Mouse (Mus musculus) heart, postnatal 14 days (tissue): Measurements from ENCODE around the gene Rhbdd2. TPM values are rescaled to one million over a fixed set of nuclear protein-coding genes. Genes with fewer than 3 reads are reported as not detected.

Experiments
- DNase-seq, 2 experiments: peaks; one replicate each; pipeline ENCODE4 v3.0.0; 2021 to 2022
- intact Hi-C: fragments of 180-260 bp; cut with DNase I; formaldehyde crosslinking; loops from one replicate; pipeline ENCODE4 v1.15.1; 2025
- total RNA-seq, 2 experiments: library from RNA; stranded (reverse); gene quantifications; 2 replicates each; pipeline ENCODE4 v1.2.3; 2021

Gene Rhbdd2
- total RNA-seq, 2 experiments from 2014 or later: 13.8 to 16.9 TPM

DNA sequence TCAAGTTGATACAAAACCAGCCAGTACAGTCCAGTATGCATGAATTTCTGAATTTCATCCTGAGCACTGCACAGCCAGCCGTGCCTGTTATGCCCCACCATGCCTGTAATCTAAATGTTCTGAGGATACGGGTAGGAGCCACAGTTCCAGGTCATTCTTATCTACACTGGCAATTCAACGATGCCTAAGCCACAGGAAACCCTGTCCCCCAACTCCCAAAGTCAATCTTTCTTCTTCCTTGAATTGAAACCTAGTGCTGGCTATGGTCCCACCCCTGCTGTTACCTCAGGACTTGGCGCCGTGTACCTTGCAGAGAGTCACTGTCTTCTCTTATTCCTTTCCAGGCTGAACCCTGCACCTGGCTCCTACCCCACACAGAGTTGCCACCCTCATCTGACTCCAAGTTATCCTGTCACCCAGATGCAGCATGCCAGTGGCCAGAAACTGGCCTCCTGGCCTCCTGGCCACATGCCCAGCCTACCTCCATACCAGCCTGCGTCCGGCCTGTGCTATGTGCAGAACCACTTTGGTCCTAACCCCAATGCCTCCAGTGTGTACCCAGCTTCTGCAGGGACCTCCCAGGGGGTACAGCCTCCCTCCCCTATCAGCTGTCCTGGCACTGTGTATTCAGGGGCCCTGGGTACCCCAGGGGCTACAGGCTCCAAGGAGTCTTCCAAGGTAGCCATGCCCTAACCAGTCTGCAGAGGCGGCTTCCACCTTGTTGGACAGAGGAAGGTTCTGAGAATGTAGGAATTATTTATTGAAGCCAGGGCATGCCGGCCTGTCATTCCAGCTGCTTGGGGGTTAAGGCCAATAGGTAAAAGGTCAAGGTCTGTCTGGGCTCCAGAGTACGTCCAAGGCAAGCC lies 10.5 kb downstream of the Rhbdd2 start:
- intact Hi-C loops: no loop called here

DNA sequence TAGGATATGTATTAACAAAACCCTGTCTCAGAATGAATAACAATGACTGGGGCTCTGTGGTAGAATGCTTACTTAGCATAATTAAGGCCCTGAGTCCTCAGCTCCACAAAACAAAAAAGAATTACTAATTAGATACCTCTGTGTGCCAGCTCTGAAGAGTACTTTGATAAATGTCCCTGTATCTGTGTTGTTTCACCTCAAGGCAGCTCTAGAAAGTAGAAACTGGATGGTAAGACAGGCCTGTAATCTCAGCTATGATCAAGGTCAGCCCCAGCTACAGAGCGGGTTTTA lies 11.1 kb downstream of the Rhbdd2 start:
- intact Hi-C loops: no loop called here
- DNase-seq: no peak

More for the DNA sequence above, 10.5 kb downstream of the Rhbdd2 start:
- DNase-seq: no peak

DNA sequence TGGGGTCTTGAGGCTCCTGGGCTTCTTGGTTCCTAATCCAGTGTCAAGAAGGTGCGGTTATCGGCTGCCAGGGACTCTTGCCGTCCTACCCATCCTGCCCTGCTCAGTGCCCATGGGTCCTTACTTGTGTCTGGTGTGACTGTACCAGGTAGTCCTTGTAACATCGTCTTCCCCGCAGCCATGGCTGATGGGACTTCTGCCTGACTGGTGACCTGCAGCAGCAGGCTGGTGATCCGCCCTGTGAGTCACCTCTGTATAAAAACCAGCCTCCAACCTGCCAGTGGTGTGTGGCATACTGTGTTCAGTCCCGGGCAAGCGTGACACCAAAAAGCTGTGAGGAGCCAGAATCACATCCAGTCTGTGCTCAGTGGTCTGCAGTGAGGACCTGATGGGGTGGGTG lies 11.5 kb downstream of the Rhbdd2 start:
- intact Hi-C loops: no loop called here
- no peak for DNase-seq

DNA sequence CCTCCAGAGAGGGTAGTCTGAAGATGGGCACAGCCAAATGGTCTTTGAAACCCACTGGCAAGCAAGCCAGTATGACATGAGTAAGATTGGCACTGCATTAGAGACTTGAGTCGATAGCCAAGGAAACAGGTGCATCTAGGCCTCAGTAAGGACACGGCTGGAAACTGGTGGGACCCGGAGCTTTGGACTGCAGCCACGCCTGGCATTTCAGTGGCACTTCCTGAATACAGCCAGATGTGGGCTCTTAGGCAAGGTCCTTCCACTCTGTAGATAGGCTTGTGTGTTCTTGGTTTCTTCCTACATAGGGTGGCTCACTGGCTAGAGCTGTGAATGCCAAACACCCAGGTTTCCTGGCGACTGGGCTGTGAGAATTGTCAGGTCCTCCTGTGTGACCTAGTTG lies 12.9 kb downstream of the Rhbdd2 start:
- DNase-seq: no peak
- intact Hi-C loops: no loop called here

DNA sequence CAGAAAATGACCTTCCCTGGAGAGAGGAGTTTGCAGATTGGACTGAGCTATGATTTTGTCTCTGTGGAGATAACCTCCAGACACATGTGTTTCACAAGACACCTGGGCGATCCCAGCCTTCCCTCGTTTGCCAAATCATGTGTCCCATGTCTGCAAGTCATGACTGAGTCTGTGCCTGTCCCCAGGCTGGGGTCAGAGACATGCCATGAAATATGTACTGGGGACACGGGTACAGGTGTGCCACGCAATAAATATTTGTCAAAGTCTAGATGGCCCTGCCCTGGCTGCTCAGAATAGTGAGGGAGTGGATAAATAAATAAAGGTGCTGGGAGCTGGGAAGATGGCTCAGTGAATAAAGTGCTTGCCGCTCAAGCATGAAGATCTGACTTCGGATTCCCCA lies 13.6 kb downstream of the Rhbdd2 start:
- intact Hi-C loops: no loop called here
- DNase-seq: no peak

DNA sequence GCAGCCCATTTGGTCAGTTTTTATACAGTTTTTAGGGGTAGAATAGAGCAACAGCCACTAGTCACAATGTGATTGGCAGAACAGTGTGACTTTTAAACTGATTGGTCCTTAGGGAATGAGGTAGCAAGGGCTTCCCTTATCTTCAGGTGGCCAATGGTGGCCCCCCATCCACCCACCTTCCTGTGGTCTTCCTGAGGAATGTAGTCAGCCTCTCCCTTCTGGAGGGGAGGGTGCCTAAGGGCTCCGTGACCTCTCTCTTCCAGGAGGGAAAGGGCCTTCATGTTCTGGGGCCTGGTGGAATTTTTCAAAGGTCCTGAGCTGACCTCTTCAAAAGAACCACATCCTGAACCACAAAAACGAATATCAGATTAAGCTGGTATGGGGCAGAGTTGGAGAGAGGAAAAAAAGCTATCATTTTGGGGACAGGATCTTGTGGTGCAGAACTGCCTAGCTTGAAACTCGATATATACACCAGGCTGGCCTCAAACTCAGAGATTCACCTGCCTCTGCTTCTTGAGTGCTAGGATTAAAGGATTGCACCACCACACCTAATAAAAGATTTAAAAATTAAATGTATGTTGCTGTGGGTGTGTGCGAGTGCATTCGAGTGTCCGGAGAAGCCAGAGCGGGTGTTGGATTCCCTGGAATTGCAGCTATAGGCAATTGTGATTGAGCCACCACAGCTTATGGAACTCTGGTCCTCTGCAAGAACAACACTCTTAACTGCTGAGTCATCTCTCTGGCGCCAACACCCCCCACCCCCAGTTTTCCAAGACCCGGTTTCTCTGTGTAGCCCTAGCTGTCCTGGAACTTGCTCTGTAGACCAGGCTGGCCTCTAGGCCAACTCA lies 16.3 kb downstream of the Rhbdd2 start:
- no peak for DNase-seq
- intact Hi-C loops: no loop called here

DNA sequence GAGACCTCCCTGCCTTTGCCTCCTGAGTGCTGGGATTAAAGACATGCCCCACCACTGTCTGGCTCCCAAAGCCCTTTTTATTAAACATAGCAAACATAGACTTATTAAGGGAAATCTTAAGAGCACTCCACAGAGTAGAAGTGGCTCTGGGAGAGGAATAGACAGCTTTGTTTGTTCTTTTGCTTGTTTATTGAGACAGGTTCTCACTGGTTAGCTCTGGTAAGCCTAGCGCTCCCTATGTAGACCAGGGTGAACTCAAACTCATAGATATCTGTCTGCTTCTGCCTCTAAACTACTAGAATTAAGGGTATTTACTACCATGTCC lies 16.9 kb downstream of the Rhbdd2 start:
- intact Hi-C loops: no loop called here
- DNase-seq: no peak

DNA sequence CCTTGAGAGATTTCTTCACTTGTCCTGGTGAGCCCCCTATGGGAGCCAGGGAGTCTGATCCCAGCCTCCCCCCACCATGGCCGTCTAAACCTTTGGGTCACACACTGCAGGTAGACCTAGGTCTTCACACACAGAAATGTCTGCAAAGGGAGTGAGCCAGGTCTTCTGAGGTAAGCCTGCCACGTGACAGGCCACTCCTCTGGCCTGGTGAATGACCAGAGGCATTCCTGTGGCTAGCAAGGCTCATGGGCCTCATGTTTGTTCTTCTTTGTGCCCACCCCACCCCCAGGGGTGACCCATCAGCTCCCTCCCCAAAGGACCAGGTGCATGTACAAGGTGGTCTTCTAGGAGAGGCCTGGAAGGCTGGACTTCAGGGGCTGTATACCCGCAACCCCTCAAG lies 19.1 kb downstream of the Rhbdd2 start:
- no peak for DNase-seq
- intact Hi-C loops: no loop called here

DNA sequence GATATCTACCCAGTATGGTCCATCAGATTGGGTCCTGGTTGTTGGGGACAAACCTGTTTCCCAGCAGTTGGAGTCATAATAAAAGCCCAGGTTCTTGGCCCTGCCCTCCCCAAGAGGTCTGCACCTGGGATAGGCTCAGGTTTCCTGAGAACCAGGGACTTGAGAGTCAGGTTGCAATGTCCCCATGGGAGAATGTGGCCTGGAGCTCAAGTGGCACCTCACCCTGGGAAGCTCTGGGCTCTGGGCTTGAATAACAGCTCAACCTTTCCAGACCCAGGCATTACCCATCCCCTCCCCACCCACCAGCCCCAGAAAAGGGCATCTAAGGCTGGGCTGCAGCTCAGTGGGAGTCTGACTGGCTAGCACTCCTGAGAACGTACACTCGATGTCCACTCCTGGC lies 20.8 kb downstream of the Rhbdd2 start:
- no peak for DNase-seq
- intact Hi-C loops: no loop called here

DNA sequence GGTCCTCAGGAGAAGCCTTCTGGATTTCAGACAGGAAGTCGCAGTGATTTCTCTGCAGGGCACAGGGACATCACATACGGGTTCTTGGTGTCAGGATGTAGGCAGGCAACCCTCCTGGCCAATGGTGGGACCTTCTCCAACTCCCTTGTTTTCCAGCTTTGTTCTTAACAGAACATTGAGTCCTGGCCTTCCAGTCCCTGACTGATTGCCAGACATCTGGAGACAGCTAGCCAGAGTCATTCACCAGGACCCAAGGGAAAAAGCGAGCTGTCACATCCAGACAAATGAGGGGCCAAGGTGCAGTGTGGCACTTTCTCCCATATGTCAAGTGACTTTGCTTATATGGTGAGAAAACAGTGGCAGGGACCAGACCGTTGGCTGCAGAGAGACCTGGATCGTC lies 23.6 kb downstream of the Rhbdd2 start:
- intact Hi-C loops: no loop called here
- DNase-seq: no peak

DNA sequence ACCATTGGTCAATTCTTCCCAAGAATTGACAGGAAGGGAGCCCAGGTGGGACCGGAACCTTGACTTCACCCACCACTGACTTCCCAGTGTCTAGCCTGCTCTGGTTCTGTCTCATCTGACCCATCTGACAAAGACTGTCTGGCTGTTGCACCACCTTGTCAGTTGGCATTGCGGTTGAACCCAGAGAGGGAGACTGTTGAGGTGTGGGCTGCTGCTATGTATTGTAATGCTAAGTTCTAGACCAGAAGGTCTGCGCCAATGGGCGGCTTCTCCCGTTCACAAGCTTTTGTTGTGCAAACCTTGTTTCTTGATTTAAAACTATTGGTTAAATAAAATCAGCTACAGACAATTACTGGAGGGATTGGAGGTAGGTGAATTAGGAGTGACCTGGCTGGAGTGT lies 24.7 kb downstream of the Rhbdd2 start:
- intact Hi-C loops: no loop called here
- no peak for DNase-seq

DNA sequence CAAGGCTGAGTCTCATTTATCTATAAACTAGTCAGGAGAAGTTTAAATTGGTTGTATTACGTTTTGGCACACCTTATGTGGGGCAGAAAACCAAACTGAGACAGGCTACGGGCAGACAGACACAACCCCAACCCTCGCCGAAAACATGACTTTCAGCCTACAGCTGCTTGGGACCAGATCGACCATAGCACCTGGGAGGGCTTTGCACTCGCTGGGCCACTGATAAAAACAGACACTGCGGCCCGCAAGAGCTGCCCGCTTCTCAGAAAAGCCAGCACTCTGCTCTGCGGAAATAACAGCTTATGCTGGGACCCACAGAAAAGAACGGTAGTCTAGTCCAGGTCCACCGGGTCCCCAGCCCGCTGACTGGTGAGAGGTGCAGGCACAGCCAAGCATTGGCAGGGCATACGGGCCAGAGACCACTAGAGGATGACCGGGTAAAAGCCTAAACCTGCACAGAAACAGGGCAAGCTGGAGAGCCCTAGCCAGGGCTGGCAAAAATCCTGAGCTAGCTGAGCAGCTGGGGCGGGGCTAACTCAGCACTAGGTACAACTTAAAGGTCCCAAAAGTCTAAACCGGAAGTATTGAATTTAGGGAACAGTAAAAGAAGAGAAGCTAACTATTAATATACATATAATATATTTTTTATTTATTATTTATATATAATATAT lies 25.4 kb downstream of the Rhbdd2 start:
- intact Hi-C loops: no loop called here
- DNase-seq: no peak

DNA sequence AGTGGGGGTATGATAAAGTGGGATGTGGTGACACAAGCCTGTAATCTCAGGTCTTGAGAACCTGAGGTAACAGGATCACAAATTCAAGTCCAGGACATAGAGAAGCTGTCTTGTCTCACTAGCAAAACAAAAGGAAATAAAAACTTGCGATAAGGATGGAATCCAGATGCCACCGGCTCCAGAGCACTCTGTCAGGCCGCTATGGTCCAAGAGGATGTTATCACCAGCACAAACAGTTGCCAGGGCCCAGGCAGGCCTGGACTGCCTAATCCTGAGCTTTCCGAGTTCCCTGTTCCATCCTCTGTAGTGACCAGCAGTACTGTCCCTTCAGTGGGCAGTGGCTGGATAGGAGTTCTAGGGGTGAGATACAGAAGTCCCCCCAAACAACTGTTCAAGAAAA lies 27.5 kb downstream of the Rhbdd2 start:
- intact Hi-C loops: no loop called here
- no peak for DNase-seq

DNA sequence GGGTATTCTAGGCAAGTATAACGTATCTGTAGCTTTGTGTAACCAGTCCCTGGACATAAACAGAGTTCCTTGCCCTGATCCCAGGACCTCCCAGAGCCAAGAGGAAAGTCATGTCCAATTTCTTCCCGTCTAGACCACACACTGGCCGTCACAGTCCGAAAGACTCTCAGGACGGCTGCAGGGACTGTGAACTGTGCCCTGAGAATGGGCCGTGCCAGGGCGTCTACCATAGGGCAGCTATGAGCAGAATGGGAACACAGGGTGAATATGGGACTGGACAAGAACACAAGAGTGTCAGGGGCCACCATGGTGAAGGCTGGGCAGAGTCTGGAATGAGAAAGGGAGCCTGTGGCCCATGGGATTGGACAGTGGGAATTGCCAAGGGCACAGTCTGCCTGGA lies 28.1 kb downstream of the Rhbdd2 start:
- intact Hi-C loops: no loop called here
- no peak for DNase-seq

DNA sequence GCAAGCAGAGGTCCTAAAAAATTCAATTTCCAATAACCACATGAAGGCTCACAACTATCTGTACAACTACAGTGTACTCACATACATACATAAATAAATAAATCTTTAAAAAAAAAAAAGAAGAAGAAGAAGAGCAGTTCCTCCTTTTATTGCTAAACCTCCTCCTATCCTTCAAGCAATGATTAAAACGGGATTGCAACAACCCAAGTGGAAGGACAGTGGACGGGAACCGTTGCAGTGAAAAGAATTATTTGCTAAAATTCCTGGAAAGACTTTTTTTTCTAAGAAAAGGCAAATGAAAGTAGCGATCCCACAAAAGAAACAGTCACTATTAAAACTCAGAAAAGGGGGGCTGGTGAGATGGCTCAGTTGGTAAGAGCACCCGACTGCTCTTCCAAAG lies 34.5 kb downstream of the Rhbdd2 start:
- no peak for DNase-seq
- intact Hi-C loops: no loop called here

DNA sequence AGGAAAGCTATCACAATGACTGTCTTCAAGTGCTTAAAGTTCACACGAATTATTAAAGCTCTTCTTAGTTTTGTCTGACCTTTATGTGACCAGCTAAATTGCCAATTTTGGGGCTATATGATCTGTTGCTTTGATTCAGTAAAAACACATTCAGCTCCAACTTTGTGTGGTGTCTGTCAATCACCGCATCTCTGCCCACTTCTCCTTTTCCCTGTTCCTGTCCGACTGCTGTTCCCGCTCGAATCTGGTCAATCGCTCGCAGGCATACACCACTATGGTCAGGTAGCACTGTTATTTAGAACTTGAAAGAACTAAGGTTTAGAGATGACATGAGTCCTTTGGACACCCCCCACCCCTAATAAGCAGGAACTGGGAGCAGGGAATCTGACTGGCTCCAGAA lies 35.7 kb downstream of the Rhbdd2 start:
- intact Hi-C loops: no loop called here
- no peak for DNase-seq

DNA sequence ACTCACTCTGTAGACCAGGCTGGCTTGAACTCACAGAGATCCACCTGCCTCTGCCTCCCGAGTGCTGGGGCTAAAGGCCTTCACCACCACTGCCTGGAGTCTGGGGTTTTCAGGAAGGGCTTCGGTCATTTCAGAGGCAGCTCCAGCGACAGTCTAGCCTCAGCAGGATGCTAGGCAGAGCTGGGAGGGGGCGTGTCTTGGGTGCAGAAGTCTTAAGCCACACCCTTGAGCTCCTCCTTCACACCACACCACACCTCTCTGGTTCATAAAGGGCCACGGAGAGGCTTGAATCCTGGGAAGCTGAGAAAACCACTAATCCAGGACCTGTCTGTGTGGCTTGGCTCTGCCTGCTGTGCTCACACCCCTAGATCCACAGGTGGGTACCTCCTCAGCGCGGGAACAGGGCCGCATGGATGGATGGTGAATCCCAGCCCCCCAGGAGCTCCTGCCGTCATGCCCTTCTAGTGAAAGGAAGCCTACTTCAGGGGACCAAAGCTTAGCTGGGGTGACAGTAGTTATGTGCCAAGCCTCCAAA lies 37.4 kb downstream of the Rhbdd2 start, which contains the start of gene Por:
TSS of gene Por (plus strand) at position 293 of the 535 bp plus-strand sequence.
- no peak for DNase-seq
- intact Hi-C loops: no loop called here

DNA sequence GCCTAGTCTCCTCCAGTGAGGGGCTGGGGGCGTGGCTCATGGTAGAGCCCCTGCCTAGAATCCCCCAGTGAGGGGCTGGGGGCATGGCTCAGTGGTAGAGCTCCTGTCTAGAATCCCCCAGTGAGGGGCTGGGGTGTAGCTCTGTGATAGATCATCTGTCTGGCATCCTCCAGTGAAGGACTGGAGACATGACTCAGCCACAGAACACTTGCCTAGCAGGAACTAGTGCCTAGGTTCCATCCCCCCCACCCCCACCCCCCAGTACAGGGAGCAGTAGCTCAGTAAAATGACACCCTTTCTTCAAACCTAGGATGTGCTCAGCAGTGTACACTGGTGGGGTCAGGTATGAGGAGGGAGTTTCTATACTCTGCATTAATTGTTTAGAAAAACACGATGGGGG lies 38.5 kb downstream of the Rhbdd2 start:
- DNase-seq: no peak
- intact Hi-C loops: no loop called here

DNA sequence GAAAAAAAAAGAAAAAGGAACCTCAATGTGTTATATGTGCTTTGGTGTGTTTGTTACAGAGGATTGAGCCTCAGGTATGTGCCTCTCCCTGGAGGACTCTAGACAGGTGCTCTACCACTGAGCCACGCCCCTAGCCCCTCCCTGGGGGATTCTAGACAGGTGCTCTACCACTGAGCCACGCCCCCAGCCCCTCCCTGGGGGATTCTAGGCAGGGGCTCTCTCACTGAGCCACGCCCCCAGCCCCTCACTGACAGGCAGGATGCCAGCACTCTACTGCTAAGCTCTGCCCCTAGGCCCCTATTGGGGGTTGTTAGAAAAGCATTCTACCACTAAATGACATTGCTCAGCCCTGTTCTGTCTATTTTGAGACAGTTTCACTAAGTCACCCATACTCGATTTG lies 40.1 kb downstream of the Rhbdd2 start:
- no peak for DNase-seq
- intact Hi-C loops: no loop called here

DNA sequence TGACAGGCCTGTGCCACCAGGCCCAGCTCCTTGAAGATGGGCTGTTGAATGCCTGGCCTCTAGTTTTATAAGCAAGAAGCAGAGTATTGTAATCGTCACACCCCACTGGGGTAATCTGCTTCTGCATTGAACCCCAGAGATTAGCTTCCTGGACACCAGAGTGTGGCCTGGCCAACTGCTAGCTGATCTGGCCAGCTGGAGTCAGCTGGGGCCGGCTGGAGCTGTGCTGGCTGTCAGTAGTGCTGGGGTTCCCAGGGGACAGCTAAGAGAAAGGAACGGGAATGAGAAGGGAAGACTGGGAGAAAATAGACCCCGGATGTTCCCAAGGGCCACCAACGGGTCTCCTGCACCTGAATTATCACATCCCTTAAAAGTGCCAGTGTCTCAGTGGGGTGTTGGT lies 40.6 kb downstream of the Rhbdd2 start:
- DNase-seq: peak; percentile 68 to 77
- intact Hi-C loops: no loop called here

DNA sequence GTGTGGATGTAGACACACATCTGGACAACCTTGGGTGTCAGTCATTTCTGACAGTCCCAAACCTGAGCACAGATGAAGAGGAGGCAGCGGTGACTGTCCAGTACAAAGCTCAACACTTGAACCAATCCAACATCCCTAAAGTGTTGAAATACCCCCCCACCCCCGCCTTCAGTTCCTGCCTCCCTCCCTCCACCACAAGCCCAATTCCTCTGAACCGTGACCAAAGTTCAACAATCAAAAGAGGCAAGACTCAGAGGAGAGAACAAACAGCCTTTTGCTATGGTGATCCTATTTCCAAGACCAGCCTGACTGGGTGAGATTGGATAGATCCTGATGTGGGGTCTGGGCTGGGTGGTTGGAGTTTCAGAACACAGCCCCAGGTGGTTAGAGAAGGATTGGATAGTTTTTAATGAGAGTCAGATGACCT lies 41.9 kb downstream of the Rhbdd2 start:
- intact Hi-C loops: no loop called here
- no peak for DNase-seq
